Mouse (Mus musculus) liver, embryonic 13.5 days (tissue): ENCODE measurements at regions not wholly inside any gene's neighbourhood (a gene's known extent, or its start where the extent isn't known, plus 50 kb on each side); places are given as distances from the start of the nearest gene placed in this dataset.

Experiments used
- ATAC-seq: fragments of 200-750 bp; cut with Nextera tagmentation; 2 replicates; pipeline ENCODE4 v1.8.0; 2017; ENCODE audit warnings: low read depth, mild to moderate bottlenecking, moderate number of reproducible peaks, moderate library complexity
- DNase-seq: peaks from one replicate; pipeline ENCODE4 v3.0.0; 2022
- H3K27ac ChIP-seq: fragments of 300-500 bp; sonication (generic); 2 replicates; pipeline ENCODE4 v1.5.1; 2015; ENCODE audit warnings: moderate library complexity, mild to moderate bottlenecking, inconsistent platforms
- H3K27me3 ChIP-seq: fragments of 300-500 bp; sonication (generic); 2 replicates; pipeline ENCODE4 v1.6.1; 2015; ENCODE audit warnings: mild to moderate bottlenecking, inconsistent platforms
- H3K36me3 ChIP-seq: fragments of 300-500 bp; sonication (generic); 2 replicates; pipeline ENCODE4 v1.6.1; 2015; ENCODE audit warnings: mild to moderate bottlenecking, inconsistent platforms
- H3K4me1 ChIP-seq: fragments of 300-500 bp; sonication (generic); replicated peaks from 2 replicates; pipeline ENCODE4 v1.6.1; 2015; ENCODE audit warnings: inconsistent platforms
- H3K4me2 ChIP-seq: fragments of 300-500 bp; sonication (generic); 2 replicates; pipeline ENCODE4 v1.6.1; 2015; ENCODE audit warnings: inconsistent platforms, mild to moderate bottlenecking, moderate library complexity
- H3K4me3 ChIP-seq: fragments of 300-500 bp; sonication (generic); replicated peaks from 2 replicates; pipeline ENCODE4 v1.5.1; 2015; ENCODE audit warnings: mild to moderate bottlenecking, inconsistent platforms
- H3K9ac ChIP-seq: fragments of 300-500 bp; sonication (generic); 2 replicates; pipeline ENCODE4 v1.6.1; 2015; ENCODE audit warnings: mild to moderate bottlenecking, inconsistent platforms
- H3K9me3 ChIP-seq: fragments of 300-500 bp; sonication (generic); replicated peaks from 2 replicates; pipeline ENCODE4 v1.6.1; 2016; ENCODE audit warnings: inconsistent platforms
- WGBS: fragments of 180-500 bp; shearing (Covaris S2); methylation state at CpG from one replicate; pipeline ENCODE4 v1.1.7; 2015; ENCODE audit not compliant: insufficient replicate concordance; 5-methylcytosine and 5-hydroxymethylcytosine counted together

GRCm38 (mm10) chr4:95398301-95398700 is 159.0 kb upstream of the Fggy start:
- Histone ChIP-seq H3K4me3 (no peak overlapping the region), H3K4me2 (no peak overlapping the region), H3K27me3 (no peaks in the 10 kb centered on the region)

GRCm38 (mm10) chr4:95402273-95402672 is 155.0 kb upstream of the Fggy start:
- no peak overlapping the region for H3K27ac ChIP-seq
- WGBS, result 60% methylated on average over 6 of the region's 6 CpGs
- no peaks in the 10 kb centered on the region for H3K9me3 ChIP-seq
- no peaks in the 10 kb centered on the region for H3K4me1 ChIP-seq
- H3K27me3 ChIP-seq, result no peaks in the 10 kb centered on the region
- H3K9ac ChIP-seq, result no peak overlapping the region
- ATAC-seq (no peak), DNase-seq (no peak)
- H3K36me3 ChIP-seq, result no peaks in the 10 kb centered on the region
- H3K4me3 ChIP-seq, result no peak overlapping the region
- H3K4me2 ChIP-seq, result no peak overlapping the region

More at GRCm38 (mm10) chr4:95398301-95398700, 159.0 kb upstream of the Fggy start:
- no peak overlapping the region for H3K27ac ChIP-seq
- H3K9me3 ChIP-seq, result no peaks in the 10 kb centered on the region
- H3K4me1 ChIP-seq, result no peaks in the 10 kb centered on the region
- H3K9ac ChIP-seq, result no peak overlapping the region
- no peak for DNase-seq
- no peaks in the 10 kb centered on the region for H3K36me3 ChIP-seq
- ATAC-seq, result no peak

- no peaks in the 10 kb centered on the region for H3K9me3 ChIP-seq
- ATAC-seq, result no peak
- H3K9ac ChIP-seq, result no peak overlapping the region
- H3K27me3 ChIP-seq, result no peaks in the 10 kb centered on the region
- H3K36me3 ChIP-seq, result no peaks in the 10 kb centered on the region
- H3K4me3 ChIP-seq, result no peak overlapping the region
- no peak for DNase-seq
- no peak overlapping the region for H3K27ac ChIP-seq
- WGBS, result 25% methylated on average over 2 of the region's 2 CpGs
- no peaks in the 10 kb centered on the region for H3K4me1 ChIP-seq
- no peak overlapping the region for H3K4me2 ChIP-seq
These were observed 140.2 kb upstream of the Fggy start for GRCm38 (mm10) chr4:95417075-95417474.

- Histone ChIP-seq H3K27me3 (no peaks in the 10 kb centered on the region), H3K4me3 (no peak overlapping the region), H3K4me1 (no peaks in the 10 kb centered on the region), H3K4me2 (no peak overlapping the region), H3K27ac (no peak overlapping the region), H3K36me3 (no peaks in the 10 kb centered on the region), H3K9ac (no peak overlapping the region), H3K9me3 (no peaks in the 10 kb centered on the region)
- DNase-seq (no peak), ATAC-seq (no peak)
- WGBS, result 41% methylated on average over 1 of the region's 1 CpGs
These were observed 130.7 kb upstream of the Fggy start for GRCm38 (mm10) chr4:95426563-95426962.

GRCm38 (mm10) chr4:95434543-95434942 is 122.8 kb upstream of the Fggy start:
- Histone ChIP-seq H3K9ac (no peak overlapping the region), H3K4me3 (no peak overlapping the region), H3K27ac (no peak overlapping the region), H3K9me3 (no peaks in the 10 kb centered on the region), H3K4me2 (no peak overlapping the region), H3K4me1 (no peaks in the 10 kb centered on the region), H3K27me3 (no peaks in the 10 kb centered on the region), H3K36me3 (no peaks in the 10 kb centered on the region)
- DNase-seq, result no peak
- 38% methylated on average over 4 of the region's 4 CpGs for WGBS
- no peak for ATAC-seq

- H3K27me3 ChIP-seq, result no peaks in the 10 kb centered on the region
- no peak overlapping the region for H3K4me3 ChIP-seq
- no peak overlapping the region for H3K27ac ChIP-seq
- H3K9ac ChIP-seq, result no peak overlapping the region
- H3K36me3 ChIP-seq, result no peaks in the 10 kb centered on the region
- 51% methylated on average over 4 of the region's 4 CpGs for WGBS
- no peaks in the 10 kb centered on the region for H3K9me3 ChIP-seq
- no peak overlapping the region for H3K4me2 ChIP-seq
- no peaks in the 10 kb centered on the region for H3K4me1 ChIP-seq
- DNase-seq (no peak), ATAC-seq (no peak)
These were observed 122.2 kb upstream of the Fggy start for GRCm38 (mm10) chr4:95435080-95435479.

GRCm38 (mm10) chr4:95439834-95440233 is 117.5 kb upstream of the Fggy start:
- ATAC-seq, result no peak
- Histone ChIP-seq H3K4me3 (no peak overlapping the region), H3K27ac (no peak overlapping the region), H3K9ac (no peak overlapping the region), H3K4me1 (no peaks in the 10 kb centered on the region), H3K9me3 (no peaks in the 10 kb centered on the region), H3K36me3 (no peaks in the 10 kb centered on the region), H3K27me3 (no peaks in the 10 kb centered on the region), H3K4me2 (no peak overlapping the region)
- WGBS, result 16% methylated on average over 1 of the region's 1 CpGs
- no peak for DNase-seq

- H3K27me3 ChIP-seq, result no peaks in the 10 kb centered on the region
- no peaks in the 10 kb centered on the region for H3K4me1 ChIP-seq
- no peak overlapping the region for H3K4me2 ChIP-seq
- ATAC-seq (no peak), DNase-seq (no peak)
- H3K9ac ChIP-seq, result no peak overlapping the region
- no peaks in the 10 kb centered on the region for H3K36me3 ChIP-seq
- H3K9me3 ChIP-seq, result no peaks in the 10 kb centered on the region
- no peak overlapping the region for H3K4me3 ChIP-seq
- 57% methylated on average over 12 of the region's 12 CpGs for WGBS
- no peak overlapping the region for H3K27ac ChIP-seq
These were observed 113.2 kb upstream of the Fggy start for GRCm38 (mm10) chr4:95443854-95444811.

GRCm38 (mm10) chr4:95450286-95450685 is 107.0 kb upstream of the Fggy start:
- DNase-seq, result no peak
- Histone ChIP-seq H3K27me3 (no peaks in the 10 kb centered on the region), H3K9me3 (no peaks in the 10 kb centered on the region), H3K36me3 (no peaks in the 10 kb centered on the region), H3K27ac (no peak overlapping the region), H3K4me3 (no peak overlapping the region), H3K9ac (no peak overlapping the region), H3K4me2 (no peak overlapping the region), H3K4me1 (no peaks in the 10 kb centered on the region)
- 58% methylated on average over 1 of the region's 1 CpGs for WGBS
- no peak for ATAC-seq

- H3K27ac ChIP-seq, result no peak overlapping the region
- H3K4me1 ChIP-seq, result no peaks in the 10 kb centered on the region
- WGBS, result 65% methylated on average over 3 of the region's 3 CpGs
- no peaks in the 10 kb centered on the region for H3K27me3 ChIP-seq
- ATAC-seq (no peak), DNase-seq (no peak)
- H3K9ac ChIP-seq, result no peak overlapping the region
- H3K4me3 ChIP-seq, result no peak overlapping the region
- no peaks in the 10 kb centered on the region for H3K9me3 ChIP-seq
- H3K36me3 ChIP-seq, result no peaks in the 10 kb centered on the region
- H3K4me2 ChIP-seq, result no peak overlapping the region
These were observed 105.5 kb upstream of the Fggy start for GRCm38 (mm10) chr4:95451831-95452230.

- no peak overlapping the region for H3K4me2 ChIP-seq
- H3K4me3 ChIP-seq, result no peak overlapping the region
- DNase-seq, result no peak
- WGBS, result 59% methylated on average over 1 of the region's 1 CpGs
- H3K36me3 ChIP-seq, result no peaks in the 10 kb centered on the region
- H3K4me1 ChIP-seq, result no peaks in the 10 kb centered on the region
- H3K27me3 ChIP-seq, result no peaks in the 10 kb centered on the region
- no peaks in the 10 kb centered on the region for H3K9me3 ChIP-seq
- no peak for ATAC-seq
- H3K27ac ChIP-seq, result no peak overlapping the region
- no peak overlapping the region for H3K9ac ChIP-seq
These were observed 101.0 kb upstream of the Fggy start for GRCm38 (mm10) chr4:95456318-95456717.

- Histone ChIP-seq H3K9me3 (no peaks in the 10 kb centered on the region), H3K36me3 (no peaks in the 10 kb centered on the region), H3K27me3 (no peaks in the 10 kb centered on the region), H3K9ac (no peak overlapping the region), H3K4me3 (no peak overlapping the region), H3K27ac (no peak overlapping the region), H3K4me1 (no peaks in the 10 kb centered on the region), H3K4me2 (no peak overlapping the region)
- WGBS, result 75% methylated on average over 5 of the region's 5 CpGs
- ATAC-seq (no peak), DNase-seq (no peak)
These were observed 100.4 kb upstream of the Fggy start for GRCm38 (mm10) chr4:95456943-95457342.
